Mouse (Mus musculus) liver, adult 2 months (tissue): Measurements from ENCODE around the gene Gm21983.

Experiments used
- CTCF ChIP-seq: fragments of 200-500 bp; IDR thresholded peaks from 2 replicates; pipeline ENCODE4 v1.5.1; 2011; ENCODE audit warnings: low read depth, low read length, control low read depth
- POLR2A ChIP-seq: fragments of 200-500 bp; IDR thresholded peaks from 2 replicates; pipeline ENCODE4 v1.6.1; 2011; ENCODE audit warnings: low read length, control low read depth; ENCODE audit not compliant: insufficient read depth; ENCODE audit errors: extremely low read depth

DNA sequence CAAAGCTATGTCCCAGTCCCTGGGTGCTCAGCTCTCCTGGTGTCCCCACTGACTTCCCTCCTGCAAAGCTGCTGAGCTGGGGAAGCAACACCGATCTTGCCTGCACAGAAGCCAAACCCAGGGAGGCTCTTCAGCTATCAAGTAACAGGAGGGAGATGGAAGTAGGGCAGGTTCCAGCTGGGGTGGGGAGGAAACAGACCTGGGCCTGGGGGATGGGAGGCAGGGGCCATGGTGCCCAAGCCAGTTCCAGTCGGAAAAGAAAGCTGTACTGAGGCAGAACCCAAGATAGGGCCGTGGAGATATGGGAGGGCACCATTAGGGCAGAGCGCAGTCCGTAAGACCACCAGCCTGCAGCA lies 17.5 kb downstream of the Gm21983 start:
- no peak for TF ChIP-seq CTCF
- no peak for TF ChIP-seq POLR2A
